Mouse (Mus musculus): ENCODE measurements around the gene Fank1.

Fank1 gene

GRCm38 (mm10) chr7:133776626-133776996 lies at the start of gene Fank1:
Fank1 (plus strand) TSS chr7:133776861.
- peak; percentile 94 for DNase-seq

DNA sequence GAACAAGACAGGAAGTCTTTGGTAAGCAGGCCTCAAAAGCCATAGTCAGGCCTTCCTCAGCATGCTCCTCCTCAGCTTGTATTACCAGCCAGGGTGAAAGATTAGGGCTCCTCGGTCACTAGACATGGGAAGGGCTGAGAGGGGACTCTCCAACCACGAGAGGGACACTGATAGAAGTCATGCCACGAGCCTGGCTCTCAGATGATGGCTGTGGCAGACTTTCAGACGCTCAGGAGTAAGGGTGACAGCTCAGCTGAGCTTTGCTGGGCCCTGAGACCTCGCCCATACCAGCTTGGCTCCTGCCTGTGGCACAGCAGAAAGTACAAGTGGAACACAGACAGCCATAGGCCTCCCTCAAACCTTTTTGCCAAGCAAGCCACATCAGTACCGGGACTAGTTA lies 49.6 kb upstream of the Fank1 start:
- no peak for DNase-seq

DNA sequence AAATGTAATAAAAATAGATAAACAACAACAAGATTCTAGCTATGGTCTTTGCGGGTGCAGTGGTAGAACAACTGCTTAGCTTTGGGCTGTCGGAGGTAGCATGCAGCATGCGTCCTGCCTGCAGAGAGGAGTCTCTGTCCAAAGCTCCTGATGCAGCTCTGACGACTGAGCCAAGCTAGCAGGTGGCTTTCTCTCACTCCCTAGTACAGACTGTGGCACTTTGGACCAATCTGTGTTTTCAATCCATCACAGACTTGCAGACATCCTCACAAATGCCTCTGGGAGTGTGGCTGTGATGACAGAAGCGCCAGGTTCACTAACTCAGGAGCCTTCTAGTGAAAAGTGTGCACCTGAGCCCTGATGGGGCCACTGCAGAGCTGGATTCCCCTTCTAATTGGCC lies 47.3 kb upstream of the Fank1 start:
- no peak for DNase-seq

GRCm38 (mm10) chr7:133730324-133731191 lies 46.1 kb upstream of the Fank1 start:
- DNase-seq: no peak

DNA sequence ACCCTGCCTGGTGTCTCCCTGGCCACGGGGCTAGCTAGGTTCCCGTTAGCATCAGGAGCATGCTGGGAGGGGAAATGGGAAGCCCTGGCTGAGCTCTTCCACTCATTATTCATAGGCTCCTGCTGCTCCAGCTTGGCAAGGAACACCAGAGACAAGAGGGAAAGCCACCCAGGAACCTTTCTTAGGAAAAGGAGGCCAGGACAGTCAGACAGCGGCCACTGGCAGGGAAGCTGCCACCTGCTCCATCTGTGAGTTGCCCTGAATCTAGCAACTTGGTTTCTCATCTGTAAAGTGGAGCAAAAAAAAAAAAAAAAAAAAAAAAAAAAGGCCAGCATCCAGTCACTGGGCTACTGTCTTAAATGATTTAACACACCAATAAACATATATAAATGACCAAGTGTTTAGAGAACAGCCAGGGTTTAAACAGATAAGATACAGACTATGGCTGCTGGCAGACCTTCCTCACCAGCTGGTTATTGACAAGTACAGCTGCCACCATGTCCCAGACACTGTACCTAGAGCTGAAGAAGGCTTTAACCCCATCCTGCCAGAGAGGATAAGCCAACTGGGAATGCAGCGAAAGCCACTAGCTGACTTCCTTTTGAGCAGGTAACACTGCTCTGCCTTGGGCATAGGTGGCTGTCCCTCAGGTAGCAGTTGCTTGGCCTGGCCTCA lies 44.6 kb upstream of the Fank1 start:
- DNase-seq: no peak

DNA sequence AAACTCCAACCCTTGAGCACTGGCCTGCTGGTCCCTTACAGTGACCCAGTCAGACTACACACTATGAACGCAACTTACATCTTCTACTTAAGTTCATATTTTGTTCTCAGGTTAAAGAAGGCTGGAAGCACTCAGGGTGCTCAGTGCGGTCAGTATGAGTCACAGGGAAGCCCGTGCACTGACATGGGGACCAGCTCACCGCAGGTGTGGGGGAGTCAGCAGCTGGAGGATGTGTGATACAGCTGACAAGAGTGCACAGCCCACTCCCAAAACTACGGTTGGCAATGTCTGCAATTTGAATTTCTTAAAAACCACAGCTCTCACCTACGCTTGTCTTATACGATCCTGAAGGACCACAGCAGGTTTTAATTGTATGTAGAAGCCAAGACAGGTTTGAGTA lies 36.1 kb upstream of the Fank1 start:
- DNase-seq: no peak

DNA sequence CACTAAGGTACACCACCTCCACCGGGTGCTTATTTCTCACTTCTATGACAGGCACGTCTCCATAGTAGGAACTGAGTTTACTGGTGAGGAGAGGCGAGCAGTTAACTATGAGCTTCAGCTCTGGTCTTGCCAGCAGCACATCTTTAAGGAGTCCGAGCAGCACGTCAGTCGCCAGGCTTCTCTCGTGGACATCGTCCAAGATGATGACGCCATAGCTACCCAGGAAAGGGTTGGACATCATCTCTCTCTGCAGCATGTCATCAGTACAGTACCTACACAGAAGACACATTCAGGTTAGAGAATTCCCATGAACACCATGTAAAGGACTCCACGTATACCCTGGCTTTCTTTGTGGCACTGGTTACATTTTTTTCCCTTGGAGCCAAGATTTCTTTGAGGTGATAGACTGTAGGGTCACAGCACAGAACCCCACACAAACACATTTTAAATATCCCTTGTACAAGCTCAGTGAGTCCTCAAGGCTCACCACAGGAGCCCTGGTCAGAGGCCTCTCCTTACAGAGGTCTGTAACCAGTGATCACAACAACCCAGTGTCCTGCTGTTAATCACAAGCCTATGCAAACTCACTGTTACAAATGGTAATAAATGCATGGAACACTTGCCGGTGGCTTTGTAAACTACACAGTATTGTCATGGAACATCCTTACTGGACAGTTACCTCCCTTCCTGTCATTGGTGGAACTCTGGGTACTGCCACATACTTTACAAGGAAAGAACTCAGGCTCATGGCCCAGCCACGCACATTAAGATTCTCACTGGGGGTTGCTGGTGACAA lies 33.9 kb upstream of the Fank1 start:
- no peak for DNase-seq

- DNase-seq: no peak
Observed at GRCm38 (mm10) chr7:133743611-133744010, 33.0 kb upstream of the Fank1 start.

GRCm38 (mm10) chr7:133744209-133744608 lies 32.5 kb upstream of the Fank1 start:
- no peak for DNase-seq

DNA sequence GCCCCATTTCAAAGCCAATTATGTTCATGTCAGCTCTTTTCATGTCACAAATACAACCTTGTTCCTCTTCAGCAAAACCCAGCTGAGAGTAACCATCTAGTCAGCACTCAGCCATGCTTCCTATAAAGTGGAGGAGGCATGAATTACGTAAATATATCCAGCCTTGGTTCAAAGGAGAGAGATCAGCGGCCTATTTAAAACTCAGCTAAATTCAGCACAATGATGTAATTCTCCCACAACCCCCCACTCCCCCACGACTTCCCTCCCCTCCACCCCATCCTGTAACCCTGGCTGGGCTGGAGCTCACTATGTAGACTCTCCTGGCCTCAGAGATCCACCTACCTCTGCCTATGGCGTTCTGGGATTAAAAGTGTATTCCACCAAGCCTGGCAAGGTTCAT lies 32.0 kb upstream of the Fank1 start:
- DNase-seq: no peak

- no peak for DNase-seq
Observed at GRCm38 (mm10) chr7:133747372-133747771, 29.3 kb upstream of the Fank1 start.

- no peak for DNase-seq
Observed at GRCm38 (mm10) chr7:133748753-133749152, 27.9 kb upstream of the Fank1 start.

DNA sequence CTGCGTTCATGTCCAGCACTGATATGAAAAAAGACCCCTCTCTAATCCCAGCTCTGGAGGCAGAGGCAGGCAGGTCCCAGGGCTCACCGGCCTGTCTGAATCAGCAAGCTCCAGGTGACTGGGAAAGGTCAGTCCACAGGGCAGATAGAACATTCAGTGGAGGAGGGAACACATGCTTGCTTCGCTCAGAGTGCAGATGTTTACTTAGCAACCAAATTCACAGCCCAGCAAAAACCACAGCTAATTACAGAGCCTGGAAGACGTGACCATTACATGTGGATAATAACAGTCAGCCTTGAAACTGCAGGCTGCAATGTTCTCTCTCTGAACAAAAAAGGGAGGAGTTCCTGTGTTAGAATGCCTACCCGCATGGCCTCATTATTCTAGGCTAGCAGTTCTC lies 26.0 kb upstream of the Fank1 start:
- DNase-seq: no peak

- DNase-seq: no peak
Observed at GRCm38 (mm10) chr7:133751163-133751562, 25.5 kb upstream of the Fank1 start.

DNA sequence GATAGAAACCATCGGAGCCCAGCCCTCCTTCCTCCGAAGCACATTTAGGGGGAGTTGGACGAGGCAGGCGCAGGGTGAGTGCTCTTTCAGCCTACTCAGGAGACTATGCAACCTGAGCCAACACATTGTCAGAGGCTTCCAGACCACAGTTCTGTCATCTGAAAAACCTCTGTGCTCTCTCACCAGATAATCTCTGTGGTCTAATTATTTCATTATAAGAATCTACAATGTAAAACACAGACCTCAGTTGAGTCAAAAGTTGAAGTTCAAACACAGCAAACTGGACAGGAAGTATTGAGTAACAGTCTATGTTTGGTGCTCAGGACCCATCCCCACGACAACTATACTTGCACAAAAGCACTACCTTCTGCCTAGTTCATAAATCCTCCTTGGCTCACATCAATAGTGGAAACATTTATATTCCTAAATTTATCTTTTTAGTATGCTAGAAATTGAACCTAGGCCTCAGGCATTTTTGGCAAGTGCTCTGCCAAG lies 18.7 kb upstream of the Fank1 start:
- DNase-seq: no peak

- no peak for DNase-seq
Observed at GRCm38 (mm10) chr7:133758716-133759115, 17.9 kb upstream of the Fank1 start.

- peak; percentile 37 for DNase-seq
Observed at GRCm38 (mm10) chr7:133759611-133760353, 16.9 kb upstream of the Fank1 start.

DNA sequence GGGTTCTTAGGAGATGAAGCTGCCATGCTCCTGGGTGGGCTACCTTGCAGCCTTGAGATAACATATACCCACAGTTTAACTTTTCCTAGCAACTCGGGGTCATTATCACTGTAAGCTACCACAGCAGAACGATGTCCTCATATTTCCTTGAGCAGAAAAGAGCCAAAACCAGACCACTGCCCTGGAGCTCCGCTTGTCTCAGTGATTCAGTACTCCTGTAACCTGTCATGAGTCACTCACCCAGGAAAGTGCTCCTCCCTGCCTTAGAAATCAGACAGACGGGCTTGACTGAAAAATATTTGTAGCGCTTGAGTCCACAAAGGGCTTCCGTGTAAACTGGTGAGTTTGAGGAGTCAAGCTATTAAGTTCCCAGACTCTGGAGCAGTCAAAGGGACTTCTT lies 14.0 kb upstream of the Fank1 start:
- DNase-seq: no peak

DNA sequence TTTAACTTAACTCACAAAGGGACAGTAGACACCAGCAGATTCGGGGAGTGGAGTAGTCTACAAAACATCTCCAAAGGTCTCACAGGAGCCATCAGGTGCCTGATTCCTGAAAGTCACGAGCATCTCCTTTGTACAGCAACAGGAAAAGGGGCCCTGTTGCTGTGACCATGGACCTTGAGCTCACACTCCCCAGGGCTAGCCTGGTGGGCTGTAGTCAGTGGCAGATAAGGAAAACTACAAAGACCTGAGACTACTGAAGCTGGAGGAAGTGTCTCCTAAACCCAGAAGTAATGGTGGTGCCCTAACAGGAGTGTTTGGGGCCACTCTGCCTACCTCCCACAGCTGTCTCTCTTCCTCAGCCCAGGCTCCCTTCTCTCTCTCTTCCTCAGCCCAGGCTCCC lies 12.2 kb upstream of the Fank1 start:
- no peak for DNase-seq

DNA sequence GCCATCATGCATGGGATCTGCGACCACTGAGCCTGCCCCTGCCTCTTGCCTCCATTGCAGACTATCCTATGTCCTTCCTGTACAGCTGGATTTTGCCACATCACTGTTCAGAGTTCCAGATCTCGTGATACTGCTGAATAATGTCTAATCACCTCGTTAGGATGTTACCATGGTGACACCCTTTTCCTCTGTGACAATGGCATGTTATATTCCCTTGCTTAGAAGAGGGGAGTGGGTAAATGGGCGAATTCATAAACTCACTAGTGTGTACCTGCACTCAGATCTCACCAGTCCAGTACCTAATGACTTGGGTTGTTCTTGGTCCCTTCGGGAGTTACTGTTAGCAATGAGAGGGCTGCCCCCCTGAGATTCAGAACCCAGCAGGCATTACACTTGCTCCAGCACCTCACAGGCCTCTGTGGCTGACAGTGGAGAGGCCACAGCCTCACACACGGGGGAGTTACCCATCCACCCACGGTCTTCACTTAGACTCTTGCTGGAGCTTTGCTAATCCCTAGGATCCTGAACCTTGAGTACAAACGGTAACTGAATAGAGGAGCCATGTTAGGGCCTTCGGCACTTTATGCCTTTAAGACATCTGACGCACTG lies 11.3 kb upstream of the Fank1 start:
- no peak for DNase-seq

DNA sequence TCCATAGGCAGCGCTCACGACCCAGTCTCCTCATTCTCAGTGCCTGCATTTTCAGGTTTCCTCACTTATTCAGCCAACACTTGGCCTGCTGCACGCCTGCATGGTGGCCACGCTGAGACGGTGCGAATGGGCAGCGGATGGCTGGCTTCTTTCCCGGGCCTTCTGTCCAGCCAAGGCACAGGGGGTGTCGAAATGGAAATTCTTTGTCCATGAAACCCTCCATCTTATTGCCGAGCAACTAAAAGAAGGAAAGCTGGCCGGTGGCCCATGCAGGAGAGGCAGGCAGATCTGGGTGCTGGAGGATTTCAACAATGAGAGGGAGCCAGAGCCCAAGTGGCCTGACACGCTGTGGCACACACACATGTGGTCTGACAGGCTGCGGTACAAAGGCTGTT lies 10.8 kb upstream of the Fank1 start:
- no peak for DNase-seq

- no peak for DNase-seq
Observed at GRCm38 (mm10) chr7:133768027-133768426, 8.6 kb upstream of the Fank1 start.
